Mouse (Mus musculus) forebrain, embryonic 13.5 days (tissue): ENCODE results near the gene Gm6034. TPM values are rescaled to one million over a fixed set of nuclear protein-coding genes. Genes with fewer than 3 reads are reported as not detected.
"Not testable (repeated sequence)": the region's sequence is repeated elsewhere in the genome, so short reads cannot be mapped to it uniquely, and the experiment has no call there.

Experiments used
- ATAC-seq: fragments of 200-750 bp; cut with Nextera tagmentation; 2 replicates; pipeline ENCODE4 v1.8.0; 2017
- H3K27ac ChIP-seq: fragments of 300-500 bp; sonication (generic); 2 replicates; pipeline ENCODE4 v1.5.1; 2015; ENCODE audit warnings: inconsistent platforms, mild to moderate bottlenecking, moderate library complexity
- H3K27me3 ChIP-seq: fragments of 300-500 bp; sonication (generic); 2 replicates; pipeline ENCODE4 v1.6.1; 2015; ENCODE audit warnings: mild to moderate bottlenecking, inconsistent platforms
- H3K36me3 ChIP-seq: fragments of 300-500 bp; sonication (generic); 2 replicates; pipeline ENCODE4 v1.6.1; 2015; ENCODE audit warnings: mild to moderate bottlenecking, inconsistent platforms; ENCODE audit not compliant: poor library complexity, severe bottlenecking
- H3K4me1 ChIP-seq: fragments of 300-500 bp; sonication (generic); 2 replicates; pipeline ENCODE4 v1.6.1; 2015; ENCODE audit warnings: inconsistent platforms
- H3K4me2 ChIP-seq: fragments of 300-500 bp; sonication (generic); 2 replicates; pipeline ENCODE4 v1.6.1; 2015; ENCODE audit warnings: inconsistent platforms, mild to moderate bottlenecking, moderate library complexity
- H3K4me3 ChIP-seq: fragments of 300-500 bp; sonication (generic); 2 replicates; pipeline ENCODE4 v1.5.1; 2015; ENCODE audit warnings: mild to moderate bottlenecking, inconsistent platforms
- H3K9ac ChIP-seq: fragments of 300-500 bp; sonication (generic); 2 replicates; pipeline ENCODE4 v1.6.1; 2015; ENCODE audit warnings: mild to moderate bottlenecking, inconsistent platforms
- H3K9me3 ChIP-seq: fragments of 300-500 bp; sonication (generic); replicated peaks from 2 replicates; pipeline ENCODE4 v1.6.1; 2016; ENCODE audit warnings: inconsistent platforms
- WGBS: fragments of 180-500 bp; shearing (Covaris S2); methylation state at CpG from one replicate; pipeline ENCODE4 v1.1.7; 2015; 5-methylcytosine and 5-hydroxymethylcytosine counted together
- polyA plus RNA-seq: library from polyadenylated mRNA; unstranded; fragments of >200 nt; fragmentation: Nextera tagmentation; extraction: Ambion mirVana; gene quantifications from 2 replicates; pipeline ENCODE4 v1.2.1, GENCODE M21; 2015

The Gm6034 gene
- polyA plus RNA-seq, 1 experiment from 2014 or later = not detected

- Histone ChIP-seq H3K27me3 (no peaks in the 10 kb centered on the region; the same call in 1 of the 2 replicates), H3K27ac (no peak overlapping the region), H3K9ac (no peak overlapping the region), H3K4me1 (no peaks in the 10 kb centered on the region), H3K4me3 (no peak overlapping the region), H3K36me3 (no peaks in the 10 kb centered on the region), H3K9me3 (no peaks in the 10 kb centered on the region), H3K4me2 (no peak overlapping the region)
- no peak for ATAC-seq
- WGBS = 19% methylated on average over 3 of the region's 3 CpGs
Observed at GRCm38 (mm10) chr17:36093936-36094335, 51.2 kb downstream of the Gm6034 start.

DNA sequence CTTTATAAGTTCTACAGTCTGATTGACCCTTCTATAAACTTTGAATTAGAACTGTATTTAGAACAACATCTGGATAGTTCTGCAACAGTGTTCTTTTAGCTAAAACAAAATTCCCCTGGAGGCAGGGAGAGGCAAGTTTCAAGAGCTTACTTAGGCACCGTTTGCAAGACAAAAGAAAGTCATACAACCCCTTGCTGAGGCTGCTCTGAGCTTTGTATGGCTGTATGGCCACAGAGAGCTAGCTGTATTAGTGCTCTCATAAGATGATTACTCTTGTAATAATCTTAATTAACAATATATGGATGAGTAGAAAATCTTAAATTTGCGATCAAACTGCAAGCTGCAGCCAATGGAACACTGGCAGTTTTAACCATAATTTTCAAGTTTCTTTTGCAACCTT lies 56.8 kb downstream of the Gm6034 start:
- not testable (repeated sequence) for H3K27me3 ChIP-seq, H3K36me3 ChIP-seq, H3K9ac ChIP-seq, ATAC-seq, H3K4me2 ChIP-seq, H3K4me3 ChIP-seq, H3K4me1 ChIP-seq, H3K27ac ChIP-seq, H3K9me3 ChIP-seq
- 33% methylated on average over 2 of the region's 2 CpGs for WGBS

GRCm38 (mm10) chr17:36102091-36102490 lies 59.3 kb downstream of the Gm6034 start:
- 82% methylated on average over 12 of the region's 12 CpGs for WGBS
- not testable (repeated sequence) for H3K4me2 ChIP-seq, H3K4me1 ChIP-seq, H3K27ac ChIP-seq, H3K9me3 ChIP-seq, H3K4me3 ChIP-seq, H3K27me3 ChIP-seq, H3K9ac ChIP-seq, H3K36me3 ChIP-seq, ATAC-seq

Other genes with a start within 250 kb of the Gm6034 start
- 4.5 and 5.2 TPM in 2 replicates for gene Ier3, start 221.3 kb upstream of the Gm6034 start, polyA plus RNA-seq
- 57.0 and 57.7 TPM in 2 replicates for gene Flot1, start 219.7 kb upstream of the Gm6034 start, polyA plus RNA-seq
- gene Tubb5, start 204.7 kb upstream of the Gm6034 start, polyA plus RNA-seq = 1,790 and 1,841 TPM in 2 replicates
- 15.1 and 18.4 TPM in 2 replicates for gene Mdc1, start 201.4 kb upstream of the Gm6034 start, polyA plus RNA-seq
- 41.3 and 47.9 TPM in 2 replicates for gene Nrm, start 181.6 kb upstream of the Gm6034 start, polyA plus RNA-seq
- 20.9 and 22.7 TPM in 2 replicates for gene Ppp1r18, start 177.4 kb upstream of the Gm6034 start, polyA plus RNA-seq
- 38.6 and 39.9 TPM in 2 replicates for gene Dhx16, start 163.1 kb upstream of the Gm6034 start, polyA plus RNA-seq
- 31.6 and 36.6 TPM in 2 replicates for gene 2310061I04Rik, start 145.5 kb upstream of the Gm6034 start, polyA plus RNA-seq
- gene Atat1, start 132.9 kb upstream of the Gm6034 start, polyA plus RNA-seq = 331 and 355 TPM in 2 replicates
- gene Mrps18b, start 126.6 kb upstream of the Gm6034 start, polyA plus RNA-seq = 57.1 and 62.2 TPM in 2 replicates
- 51.8 and 52.2 TPM in 2 replicates for gene Ppp1r10, start 126.5 kb upstream of the Gm6034 start, polyA plus RNA-seq
- 108 and 120 TPM in 2 replicates for gene Abcf1, start 73.2 kb upstream of the Gm6034 start, polyA plus RNA-seq
- gene Gnl1, start 63.1 kb upstream of the Gm6034 start, polyA plus RNA-seq = 50.1 and 54.4 TPM in 2 replicates
- gene Prr3, start 62.7 kb upstream of the Gm6034 start, polyA plus RNA-seq = 62.7 and 70.0 TPM in 2 replicates
- 6.3 and 6.5 TPM in 2 replicates for gene H2-T24, start 22.4 kb upstream of the Gm6034 start, polyA plus RNA-seq
- gene H2-T23, start 10.1 kb upstream of the Gm6034 start, polyA plus RNA-seq = 5.6 and 5.7 TPM in 2 replicates
- gene H2-T22, start 214 bp upstream of the Gm6034 start, polyA plus RNA-seq = 4.0 TPM in 2 replicates
- not detected in 2 replicates for gene Gm11127, start 15.4 kb downstream of the Gm6034 start, polyA plus RNA-seq
- not detected in 2 replicates for gene Gm19684, start 78.7 kb downstream of the Gm6034 start, polyA plus RNA-seq
- gene Gm7030, start 86.5 kb downstream of the Gm6034 start, polyA plus RNA-seq = not detected in 2 replicates
- not detected in 2 replicates for gene Gm8909, start 125.6 kb downstream of the Gm6034 start, polyA plus RNA-seq
- not detected in 2 replicates for gene H2-T3, start 147.3 kb downstream of the Gm6034 start, polyA plus RNA-seq
- gene Rpp21, start 215.1 kb downstream of the Gm6034 start, polyA plus RNA-seq = 92.5 and 97.4 TPM in 2 replicates
- 24.5 and 25.8 TPM in 2 replicates for gene Trim39, start 229.3 kb downstream of the Gm6034 start, polyA plus RNA-seq
- not detected in 2 replicates for gene H2-M10.2, start 243.5 kb downstream of the Gm6034 start, polyA plus RNA-seq